Mouse (Mus musculus): ENCODE measurements around the gene Clec11a.
"Not testable (repeated sequence)": the region's sequence is repeated elsewhere in the genome, so short reads cannot be mapped to it uniquely, and the experiment has no call there.

The Clec11a gene

GRCm38 (mm10) chr7:44322290-44322689, 15.6 kb upstream of the Clec11a start:
- no peak for DNase-seq (ENCODE audit: low read depth)

GRCm38 (mm10) chr7:44320886-44321285, 14.2 kb upstream of the Clec11a start:
- no peak for DNase-seq (ENCODE audit: low read depth)

GRCm38 (mm10) chr7:44317913-44318312, 11.2 kb upstream of the Clec11a start:
- peak; percentile 54 for DNase-seq (ENCODE audit: low read depth)

GRCm38 (mm10) chr7:44312484-44312883, 5.8 kb upstream of the Clec11a start:
- DNase-seq (ENCODE audit: low read depth): no peak

- DNase-seq (ENCODE audit: low read depth): peak; percentile 19
These were observed 5.1 kb upstream of the Clec11a start for GRCm38 (mm10) chr7:44311713-44312304.

GRCm38 (mm10) chr7:44310878-44311712, 4.4 kb upstream of the Clec11a start:
- peak; percentile 20 for DNase-seq (ENCODE audit: low read depth)

- DNase-seq (ENCODE audit: low read depth): peak; percentile 34
These were observed 3.7 kb upstream of the Clec11a start for GRCm38 (mm10) chr7:44310285-44310877.

GRCm38 (mm10) chr7:44309475-44310284, 3.0 kb upstream of the Clec11a start, which contains the start of gene Shank1:
Gene Shank1, plus strand, starts transcription at chr7:44310253.
- DNase-seq (ENCODE audit: low read depth): peak; percentile 14

- DNase-seq (ENCODE audit: low read depth): peak; percentile 8
These were observed 739 bp upstream of the Clec11a start for GRCm38 (mm10) chr7:44307261-44308020.

GRCm38 (mm10) chr7:44305686-44306085, 1.0 kb downstream of the Clec11a start:
- no peak for DNase-seq (ENCODE audit: low read depth)

- DNase-seq (ENCODE audit: low read depth): peak; percentile 99
These were observed 1.7 kb downstream of the Clec11a start for GRCm38 (mm10) chr7:44304775-44305641.

GRCm38 (mm10) chr7:44304463-44304774, 2.3 kb downstream of the Clec11a start:
- DNase-seq (ENCODE audit: low read depth): no peak

- peak; percentile 6 for DNase-seq (ENCODE audit: low read depth)
These were observed 3.1 kb downstream of the Clec11a start for GRCm38 (mm10) chr7:44303346-44304340.

- DNase-seq (ENCODE audit: low read depth): not testable (repeated sequence)
These were observed 9.2 kb downstream of the Clec11a start for GRCm38 (mm10) chr7:44297501-44297900.

- DNase-seq (ENCODE audit: low read depth): no peak
These were observed 15.3 kb downstream of the Clec11a start for GRCm38 (mm10) chr7:44291418-44291817.

- no peak for DNase-seq (ENCODE audit: low read depth)
These were observed 15.7 kb downstream of the Clec11a start for GRCm38 (mm10) chr7:44290986-44291385.

- DNase-seq (ENCODE audit: low read depth): no peak
These were observed 18.9 kb downstream of the Clec11a start for GRCm38 (mm10) chr7:44287760-44288159.

GRCm38 (mm10) chr7:44281586-44281985, 25.1 kb downstream of the Clec11a start:
- no peak for DNase-seq (ENCODE audit: low read depth)

GRCm38 (mm10) chr7:44280959-44281358, 25.7 kb downstream of the Clec11a start:
- no peak for DNase-seq (ENCODE audit: low read depth)

Measured in induced T-regulatory cell, adult 2 months (primary cell).